Mouse (Mus musculus) kidney, postnatal 25 days (tissue): ENCODE measurements around the gene Ak8.

Source experiments
- DNase-seq, 2 experiments: peaks; one replicate each; pipeline ENCODE4 v3.0.0; 2021; ENCODE audit warnings: mixed read lengths in 2 of 2

Ak8 gene

GRCm38 (mm10) chr2:28797490-28798106 is 97.6 kb downstream of the Ak8 start:
- no peak for DNase-seq

DNA sequence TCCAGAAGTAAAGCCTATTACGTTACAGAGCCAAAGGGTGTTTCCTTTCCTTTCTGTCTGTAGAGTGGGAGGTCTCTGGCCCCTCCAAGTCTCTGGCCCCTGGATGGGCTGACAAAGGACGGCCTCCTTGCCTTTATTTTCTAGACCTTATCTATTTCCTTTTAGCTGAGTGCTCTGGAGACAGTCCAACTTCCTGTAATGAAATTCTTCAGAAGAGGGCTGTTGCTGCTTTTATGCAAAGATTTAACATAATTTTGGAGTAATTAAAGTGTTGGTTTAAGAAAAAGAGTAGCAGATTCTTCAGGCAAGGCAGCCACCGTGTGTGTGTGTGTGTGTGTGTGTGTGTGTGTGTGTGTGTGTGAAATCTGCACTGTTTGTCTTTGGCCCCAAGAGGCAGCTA is 98.4 kb downstream of the Ak8 start:
- DNase-seq: no peak

- no peak for DNase-seq
Measured at GRCm38 (mm10) chr2:28799575-28799974, 99.6 kb downstream of the Ak8 start.

- no peak for DNase-seq
Measured at GRCm38 (mm10) chr2:28803406-28803805, 103.4 kb downstream of the Ak8 start.

DNA sequence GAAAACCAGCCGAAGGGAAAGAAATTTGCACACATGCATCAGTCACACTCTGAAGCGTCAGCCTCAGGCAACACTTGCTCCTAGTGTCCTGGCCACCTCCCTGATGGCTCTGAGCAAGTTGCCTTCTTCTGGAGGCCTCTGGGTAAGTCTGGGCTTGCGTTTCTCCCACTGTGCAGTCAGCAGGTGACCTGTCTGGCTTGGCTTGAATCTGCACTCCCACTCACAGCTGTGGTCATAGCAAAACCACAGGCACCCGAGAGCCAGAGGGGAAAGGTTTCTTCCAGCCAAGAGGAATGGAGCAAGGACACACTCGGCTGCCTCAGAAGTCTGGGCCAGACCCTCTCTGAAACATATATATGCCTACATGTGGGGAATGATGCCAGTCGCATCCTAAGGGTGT is 108.9 kb downstream of the Ak8 start:
- DNase-seq: no peak

DNA sequence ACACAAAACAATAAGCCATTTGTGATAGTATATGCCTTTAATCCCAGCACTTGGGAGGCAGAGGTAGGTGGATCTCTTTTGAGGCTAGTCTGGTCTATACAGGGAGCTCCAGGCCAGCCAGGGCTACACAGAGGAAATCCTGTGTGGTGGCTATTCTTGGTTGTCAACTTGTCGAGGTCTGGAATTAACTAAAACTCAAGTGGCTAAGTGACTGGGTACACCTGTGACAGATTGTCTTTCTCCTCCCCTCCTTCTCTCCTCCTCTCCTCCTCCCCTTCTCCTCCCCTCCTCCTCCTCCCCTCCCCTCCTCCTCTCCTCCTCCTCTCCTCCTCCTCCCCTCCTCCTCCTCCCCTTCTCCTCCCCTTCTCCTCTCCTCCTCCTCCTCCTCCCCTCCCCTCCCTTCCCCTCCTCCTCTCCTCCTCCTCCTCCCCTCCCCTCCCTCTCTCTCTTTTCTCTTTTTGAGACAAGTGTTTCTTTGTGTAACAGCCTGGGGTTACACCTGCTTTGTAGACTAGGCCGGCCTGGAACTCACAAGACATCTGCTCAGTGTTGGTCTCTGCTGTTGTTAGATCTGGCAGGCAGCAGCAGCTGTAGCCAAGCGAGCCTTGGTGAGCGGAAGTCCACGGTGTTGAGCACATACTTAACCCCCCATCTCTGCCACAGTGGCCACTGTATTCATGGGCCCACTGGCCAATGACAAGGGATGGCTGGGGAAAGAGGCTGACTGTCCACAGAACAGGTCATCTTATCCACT is 110.5 kb downstream of the Ak8 start:
- no peak for DNase-seq

DNA sequence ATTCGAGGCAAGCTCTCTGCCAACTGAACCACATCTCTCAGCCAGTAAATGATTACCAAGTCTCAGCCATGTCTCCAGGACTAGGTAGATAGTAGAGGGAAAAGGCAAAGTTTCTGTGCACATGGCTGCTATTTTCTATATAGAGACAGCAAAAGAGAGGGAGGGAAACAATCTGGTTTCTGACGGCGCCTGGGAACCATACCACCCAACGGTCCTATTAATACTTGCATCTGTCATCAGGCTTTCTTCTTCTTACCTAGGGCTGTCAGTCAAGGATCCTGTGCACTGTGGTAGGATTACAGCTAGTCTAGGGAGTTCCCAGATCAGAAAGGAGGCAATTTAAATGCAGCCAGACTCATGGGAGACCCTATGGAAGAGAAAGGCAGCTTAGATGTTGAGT is 118.9 kb downstream of the Ak8 start:
- no peak for DNase-seq

GRCm38 (mm10) chr2:28829265-28829664 is 129.3 kb downstream of the Ak8 start:
- peak; percentile 41 to 54 for DNase-seq

GRCm38 (mm10) chr2:28836181-28836940 is 136.4 kb downstream of the Ak8 start:
- DNase-seq: no peak

DNA sequence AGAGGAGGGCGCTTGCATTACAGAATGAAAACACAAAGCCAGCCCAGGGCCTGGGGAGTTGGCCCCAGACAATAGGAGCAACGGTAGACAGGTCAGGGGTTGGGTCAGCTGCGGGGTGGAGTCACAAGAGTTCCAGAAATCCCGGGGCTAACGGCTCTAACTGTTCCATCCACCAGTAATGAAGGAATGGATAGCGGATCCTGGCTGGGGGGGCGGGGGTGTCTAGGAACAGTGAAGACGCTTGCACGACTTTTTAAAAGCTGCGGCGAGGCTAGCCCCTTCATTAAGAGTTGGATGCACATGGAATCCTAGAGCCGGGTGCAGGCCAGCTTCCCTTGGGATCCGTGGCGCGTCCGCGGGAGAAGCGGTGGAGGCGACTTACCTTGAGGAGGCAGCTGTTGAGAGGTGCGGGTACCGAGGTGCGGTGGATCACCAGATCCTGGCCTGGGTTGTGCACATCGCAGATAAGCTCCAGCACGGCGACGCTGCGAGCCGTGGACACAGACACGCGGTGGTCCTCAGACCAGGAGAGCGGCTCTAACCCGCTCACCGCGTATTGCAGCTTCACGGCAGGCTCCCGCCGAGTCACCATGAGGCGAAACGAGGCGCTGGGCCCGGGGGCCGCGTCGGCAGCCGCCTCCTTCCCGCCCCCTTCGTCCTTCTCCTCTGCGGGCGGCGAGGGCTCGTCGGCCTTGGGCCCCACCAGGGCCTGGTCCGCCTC is 139.7 kb downstream of the Ak8 start:
- peak; percentile 6 to 53 for DNase-seq

DNA sequence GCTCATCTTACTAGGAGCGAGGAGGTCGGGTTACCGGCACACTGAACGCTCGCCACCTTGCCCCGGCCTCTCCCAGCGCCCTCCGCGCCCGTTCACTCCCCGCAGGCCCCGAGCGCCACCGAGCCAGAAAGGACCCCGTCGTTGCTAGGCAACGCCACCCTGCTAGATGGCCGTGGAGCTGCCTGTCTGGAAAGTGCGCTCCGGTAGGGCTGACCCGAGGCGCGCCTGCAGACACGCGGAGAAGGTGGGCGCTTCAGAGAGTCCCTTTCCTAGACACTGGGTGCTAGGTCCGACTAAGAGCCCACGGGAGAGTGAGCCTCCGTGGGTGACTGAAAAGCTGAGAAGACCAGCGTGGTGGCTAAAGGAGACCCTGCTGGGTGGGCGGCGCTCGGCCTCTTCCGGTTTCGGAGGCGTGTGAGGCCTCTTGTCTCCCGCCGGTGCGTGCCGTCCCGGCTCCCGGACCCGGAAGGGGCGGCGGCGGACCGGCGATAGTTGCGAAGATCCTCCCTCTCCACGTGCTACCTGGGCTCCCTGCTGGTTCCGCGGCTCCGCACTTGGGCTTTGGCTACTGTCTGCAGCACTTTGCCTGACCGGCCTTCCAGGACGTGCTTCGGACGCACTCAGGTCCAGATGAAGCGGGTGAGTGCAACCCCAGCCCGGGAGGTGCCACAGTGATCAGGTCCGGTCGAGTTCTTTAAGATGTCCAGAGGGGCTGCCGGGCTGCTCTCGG is 140.4 kb downstream of the Ak8 start, which contains the start of the genes Gtf3c4 and Ddx31:
Gene Gtf3c4 (minus strand): TSS at position 139 of the 730 bp plus-strand sequence.
Gene Ddx31 (plus strand): TSS at position 185 of the 730 bp plus-strand sequence.
- peak; percentile 96 to 97 for DNase-seq

GRCm38 (mm10) chr2:28842042-28842441 is 142.1 kb downstream of the Ak8 start:
- no peak for DNase-seq

DNA sequence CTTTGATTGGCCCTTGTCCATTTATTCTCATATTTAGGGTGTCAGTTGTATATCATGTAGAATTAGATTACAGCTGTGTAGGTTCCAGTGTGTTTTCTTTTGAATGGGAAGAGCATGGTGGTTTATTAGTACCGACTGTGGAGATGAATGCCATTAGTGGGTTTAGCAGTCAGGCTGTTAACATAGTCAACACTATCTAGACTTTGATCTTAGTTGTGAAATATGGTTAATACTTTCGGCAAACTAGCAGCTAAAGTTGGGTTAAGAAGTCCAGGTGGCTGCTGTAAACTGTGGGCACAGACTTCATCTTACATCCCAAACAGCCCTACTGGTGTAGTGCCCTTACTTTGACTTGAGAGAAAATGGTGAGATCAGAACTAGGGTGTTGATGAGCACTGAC is 148.9 kb downstream of the Ak8 start:
- no peak for DNase-seq

DNA sequence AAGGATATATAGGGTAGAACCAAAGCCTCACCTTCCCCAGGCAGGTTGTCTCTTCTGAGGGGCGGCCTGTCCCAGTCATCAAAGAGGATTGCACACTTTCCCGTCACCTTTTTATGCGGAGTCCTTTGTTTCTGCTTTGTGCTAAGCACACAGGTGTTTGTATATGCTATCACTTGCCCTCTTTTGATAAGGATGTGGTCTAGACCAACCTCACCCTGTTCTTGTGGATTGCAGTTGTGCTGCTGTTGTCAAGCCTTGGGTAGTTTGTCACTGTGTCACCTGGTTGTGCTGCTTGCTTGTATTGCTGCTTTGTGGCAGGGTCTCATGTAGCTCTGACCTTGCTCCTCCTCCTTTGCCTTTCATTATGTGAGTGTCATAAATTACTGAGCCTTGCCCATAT is 152.6 kb downstream of the Ak8 start:
- no peak for DNase-seq

- peak in 1 of 2 experiments; percentile 6 for DNase-seq
Measured at GRCm38 (mm10) chr2:28855773-28856172, 155.8 kb downstream of the Ak8 start.

DNA sequence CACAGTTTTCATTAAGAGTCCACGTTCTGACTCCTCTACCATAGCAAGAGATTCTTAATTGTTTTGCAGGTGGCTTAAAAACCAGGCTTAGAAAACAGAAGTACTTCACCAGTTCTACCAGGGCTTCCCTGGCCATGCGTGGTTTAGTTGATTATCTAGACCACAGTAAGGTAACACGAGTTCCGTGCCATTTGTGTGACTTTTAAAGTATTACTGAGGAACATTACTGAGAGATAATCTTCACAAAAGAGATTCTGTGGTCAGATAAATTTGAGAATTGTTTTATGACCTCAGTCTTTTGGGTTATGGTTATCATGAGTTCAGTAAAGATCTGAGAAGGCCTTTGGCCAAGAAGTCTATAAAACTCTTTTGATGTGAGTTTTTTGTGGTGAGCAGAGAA is 159.3 kb downstream of the Ak8 start:
- DNase-seq: no peak

DNA sequence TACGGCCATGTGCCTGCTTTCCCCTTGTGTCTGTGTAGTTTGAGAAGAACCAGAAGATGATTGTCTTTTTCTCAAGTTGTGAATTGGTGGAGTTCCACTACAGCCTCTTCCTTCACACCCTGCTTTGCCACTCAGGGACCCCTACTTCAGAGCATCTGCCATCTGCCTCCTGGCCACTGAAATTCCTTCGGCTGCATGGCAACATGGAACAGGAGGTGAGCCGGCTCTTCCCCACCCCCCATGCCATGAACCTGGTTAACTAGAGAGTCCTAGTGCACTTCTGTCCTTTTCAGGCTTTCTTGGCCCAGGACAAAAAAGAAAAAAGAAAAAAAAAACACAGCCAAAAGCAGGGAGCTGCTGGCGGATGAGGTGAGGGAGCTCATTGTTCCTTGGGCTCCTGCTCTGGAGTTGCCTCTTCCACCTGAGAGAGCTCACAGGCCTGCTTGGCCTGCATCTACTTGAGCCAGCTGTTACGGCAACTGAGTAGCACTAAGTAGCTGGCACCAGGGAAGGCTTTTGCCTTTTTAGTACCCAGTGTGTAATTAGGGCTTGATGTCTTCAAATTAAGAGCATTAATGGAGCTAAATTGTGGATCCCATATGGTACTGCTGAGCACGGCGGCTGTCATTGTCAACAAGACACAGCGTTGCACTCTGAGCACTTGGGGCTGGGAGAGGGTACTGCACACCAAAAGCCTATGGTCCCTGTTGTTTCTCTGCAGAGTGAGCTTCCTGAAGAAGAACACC is 160.9 kb downstream of the Ak8 start:
- DNase-seq: no peak
